Mouse (Mus musculus): ENCODE results near the gene Gm12166.

Gene Gm12166

GRCm38 (mm10) chr11:46073061-46073849 lies 21.1 kb upstream of the Gm12166 start:
- no peak for DNase-seq (ENCODE audit: low spot score in 2 of 2)

DNA sequence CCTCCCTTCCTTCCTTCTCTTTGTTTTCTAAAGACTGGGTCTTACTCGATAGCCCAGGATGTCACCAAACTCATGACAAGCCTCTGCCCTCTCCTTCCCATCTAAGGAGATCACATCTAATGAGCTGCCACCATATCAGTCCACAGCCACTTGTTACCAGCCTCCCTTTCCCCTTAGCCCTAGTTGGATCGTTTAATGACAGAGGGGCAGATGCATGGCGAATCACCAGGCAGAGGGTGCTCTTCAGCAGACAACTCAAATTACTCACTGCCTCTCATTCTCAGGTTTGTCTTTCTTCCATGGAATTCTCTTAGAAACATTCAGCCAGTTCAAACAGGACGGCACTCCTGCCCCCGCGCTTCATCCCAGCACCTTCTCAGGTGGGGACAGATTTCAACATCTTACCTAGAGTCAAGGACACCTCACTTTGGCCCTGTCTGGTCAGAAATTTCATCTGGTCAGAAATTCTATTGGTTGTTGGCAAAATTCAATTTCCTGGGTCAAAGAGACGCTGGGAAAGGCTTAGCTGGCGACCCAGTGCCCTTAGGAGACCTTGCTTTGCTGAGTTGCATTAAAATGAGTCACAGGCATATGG lies 20.4 kb upstream of the Gm12166 start:
- DNase-seq (ENCODE audit: low spot score in 2 of 2) = no peak

- no peak for DNase-seq (ENCODE audit: low spot score in 2 of 2)
These were observed 18.7 kb upstream of the Gm12166 start for GRCm38 (mm10) chr11:46070789-46071188.

DNA sequence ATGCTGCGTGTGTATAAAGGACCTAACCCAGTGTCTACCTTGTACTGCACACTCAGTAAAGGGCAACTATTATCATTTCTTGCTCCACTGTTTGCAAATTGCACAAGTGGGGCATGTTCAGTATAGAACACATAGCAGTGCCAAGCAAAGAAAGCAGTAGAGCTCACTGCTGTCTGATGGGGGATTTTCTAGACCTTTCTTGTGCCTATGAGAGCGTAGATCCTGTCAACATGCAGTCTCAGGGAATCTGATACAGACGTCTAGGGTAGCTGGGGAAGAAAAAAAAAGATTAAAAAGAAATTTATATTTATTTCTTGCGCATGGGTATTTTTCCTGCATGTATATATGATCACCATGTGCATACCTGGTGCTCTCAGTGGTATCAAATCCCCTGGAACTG lies 18.0 kb upstream of the Gm12166 start:
- DNase-seq (ENCODE audit: low spot score in 2 of 2) = no peak

DNA sequence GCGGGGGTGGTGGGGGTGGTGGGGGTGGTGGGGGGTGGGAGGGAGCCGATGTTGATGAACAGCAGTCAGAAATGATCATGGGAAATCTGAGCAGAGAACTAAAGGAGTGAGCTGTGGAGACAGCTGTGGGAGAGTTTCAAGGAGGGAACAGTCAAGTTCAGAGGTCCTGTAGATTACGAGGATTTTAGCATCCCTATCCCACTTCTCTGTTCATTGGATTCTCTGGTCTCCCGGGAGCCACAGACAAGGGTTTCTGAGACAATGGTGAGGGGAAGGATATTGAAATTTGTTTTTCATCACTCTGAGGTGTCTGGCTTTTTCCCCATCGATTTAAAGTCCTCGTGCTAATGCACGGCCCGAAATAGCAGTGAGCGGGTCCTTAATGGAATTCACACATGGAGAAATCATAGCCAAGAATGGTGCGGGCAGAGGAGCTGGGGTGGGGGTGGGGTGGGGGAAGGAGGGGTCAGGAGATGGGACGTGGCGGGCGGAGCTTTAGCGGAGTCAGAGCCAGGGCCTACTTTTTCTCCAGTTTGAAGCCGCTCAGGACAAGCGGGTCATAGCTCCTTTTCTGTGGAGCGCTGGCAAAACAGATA lies 17.4 kb upstream of the Gm12166 start:
- no peak for DNase-seq (ENCODE audit: low spot score in 2 of 2)

DNA sequence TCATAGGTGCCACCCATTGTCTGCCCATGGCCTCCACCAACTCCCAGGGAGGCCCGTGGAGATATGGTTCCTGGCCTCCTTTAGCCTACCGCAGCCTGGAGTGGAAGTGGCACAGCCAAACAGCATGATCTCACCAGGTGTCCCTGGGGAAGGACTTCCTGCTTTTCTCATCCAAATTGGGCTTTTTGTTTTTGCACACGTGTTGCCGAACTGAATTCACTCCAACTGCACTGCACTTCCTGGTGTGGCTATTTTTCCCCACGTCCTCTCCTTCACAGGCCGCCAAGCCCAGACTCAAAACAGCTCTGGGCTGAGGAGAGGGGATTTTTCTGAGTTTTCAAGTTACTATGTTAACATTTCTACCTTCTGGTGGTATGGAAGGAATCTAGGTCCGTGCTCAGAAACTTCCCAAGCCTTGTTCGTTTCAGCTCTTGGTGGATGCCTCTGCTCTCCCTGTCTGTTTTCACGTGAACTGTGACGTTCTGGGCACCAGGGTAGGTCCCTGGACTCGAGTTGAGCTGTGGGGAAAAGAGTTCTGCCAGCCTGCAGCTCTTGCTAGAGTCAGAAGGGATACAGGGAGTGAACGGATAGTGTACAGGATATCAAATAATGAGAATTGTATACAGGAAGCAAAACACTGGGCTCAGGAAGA lies 16.8 kb upstream of the Gm12166 start:
- no peak for DNase-seq (ENCODE audit: low spot score in 2 of 2)

DNA sequence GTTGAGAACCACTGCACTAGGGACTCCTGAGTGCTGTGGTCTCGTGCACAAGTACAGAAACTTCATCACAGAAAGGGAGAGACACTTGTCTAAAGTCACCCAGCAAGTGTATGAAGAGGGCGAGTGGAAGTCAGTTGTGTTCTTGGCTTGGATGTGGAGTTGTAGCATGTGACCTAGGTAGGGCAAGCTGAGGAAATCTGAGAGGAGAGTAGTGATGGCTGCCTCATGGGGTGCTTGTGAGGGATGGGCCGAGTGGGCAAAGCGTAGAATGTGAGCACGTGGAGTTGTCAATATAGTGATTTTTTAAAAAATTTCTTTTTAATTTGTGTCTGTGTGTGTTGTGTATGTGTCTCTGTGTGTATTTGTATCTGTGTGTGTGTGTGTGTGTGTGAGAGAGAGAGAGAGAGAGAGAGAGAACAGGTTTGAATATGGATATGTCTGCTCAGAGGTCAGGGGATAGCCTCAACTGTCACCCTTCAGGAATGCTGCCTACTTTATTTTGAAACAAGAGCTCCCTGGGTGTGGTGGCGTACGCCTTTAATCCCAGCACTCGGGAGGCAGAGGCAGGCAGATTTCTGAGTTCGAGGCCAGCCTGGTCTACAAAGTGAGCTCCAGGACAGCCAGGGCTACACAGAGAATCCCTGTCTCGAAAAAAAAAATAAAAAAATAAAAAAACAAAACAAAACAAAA lies 15.4 kb upstream of the Gm12166 start:
- no peak for DNase-seq (ENCODE audit: low spot score in 2 of 2)

DNA sequence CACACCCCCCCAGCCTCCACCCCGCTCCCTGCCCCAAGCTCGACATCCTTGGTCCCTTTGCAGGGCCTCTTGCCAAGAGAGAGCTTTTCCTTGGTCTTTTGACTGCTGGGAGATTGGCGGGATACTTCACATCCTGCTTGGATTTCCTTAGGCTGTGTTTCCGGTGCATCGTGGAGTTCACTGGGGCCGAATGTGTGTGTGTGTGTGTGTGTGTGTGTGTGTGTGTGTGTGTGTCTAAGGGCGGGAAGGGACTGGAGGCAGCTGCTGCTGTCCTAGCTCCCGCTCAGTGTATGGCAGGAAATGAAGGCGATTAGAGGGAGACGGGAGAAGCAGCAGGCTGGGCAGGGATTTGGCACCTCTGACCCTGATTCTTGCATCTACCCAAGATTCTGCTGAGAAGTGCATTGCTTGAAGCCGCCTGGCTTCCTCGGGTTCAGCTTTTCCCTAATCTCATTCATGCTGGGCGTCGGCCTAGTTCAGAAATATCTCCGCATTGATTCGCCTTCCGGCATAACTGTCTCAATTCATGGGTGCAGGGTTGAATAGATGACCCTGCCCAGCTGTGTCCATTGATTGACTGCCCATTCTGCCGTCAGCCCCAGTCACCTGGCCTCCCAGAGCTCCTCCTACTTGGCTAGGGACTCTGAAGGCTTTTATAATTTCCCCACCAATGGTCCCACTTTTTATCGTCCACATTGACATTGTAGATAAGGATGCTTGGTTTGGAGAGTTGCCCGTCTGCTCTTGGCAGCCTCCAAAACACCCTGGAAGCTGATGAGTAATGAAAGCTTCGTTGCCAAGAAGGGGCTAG lies 13.3 kb upstream of the Gm12166 start:
- no peak for DNase-seq (ENCODE audit: low spot score in 2 of 2)

DNA sequence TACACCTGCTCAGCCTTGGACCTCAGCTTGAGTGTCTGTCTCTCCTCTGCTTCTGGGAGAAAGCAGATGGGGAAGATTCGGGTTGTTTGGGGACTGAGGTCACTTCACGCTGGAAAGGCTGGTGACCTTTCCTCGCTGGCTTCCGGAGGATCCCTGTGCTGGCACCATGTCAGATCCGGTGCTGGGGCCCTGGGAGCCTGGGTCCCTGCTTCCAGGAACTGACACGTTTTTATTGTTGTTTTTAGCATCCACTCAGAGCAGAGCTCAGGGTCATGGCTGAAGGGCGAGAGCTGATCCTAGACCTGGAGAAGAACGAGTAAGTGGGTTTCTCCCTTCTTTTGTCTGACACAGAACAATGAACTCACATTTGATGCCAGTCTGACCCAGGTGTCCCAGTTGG lies 12.6 kb upstream of the Gm12166 start:
- no peak for DNase-seq (ENCODE audit: low spot score in 2 of 2)

DNA sequence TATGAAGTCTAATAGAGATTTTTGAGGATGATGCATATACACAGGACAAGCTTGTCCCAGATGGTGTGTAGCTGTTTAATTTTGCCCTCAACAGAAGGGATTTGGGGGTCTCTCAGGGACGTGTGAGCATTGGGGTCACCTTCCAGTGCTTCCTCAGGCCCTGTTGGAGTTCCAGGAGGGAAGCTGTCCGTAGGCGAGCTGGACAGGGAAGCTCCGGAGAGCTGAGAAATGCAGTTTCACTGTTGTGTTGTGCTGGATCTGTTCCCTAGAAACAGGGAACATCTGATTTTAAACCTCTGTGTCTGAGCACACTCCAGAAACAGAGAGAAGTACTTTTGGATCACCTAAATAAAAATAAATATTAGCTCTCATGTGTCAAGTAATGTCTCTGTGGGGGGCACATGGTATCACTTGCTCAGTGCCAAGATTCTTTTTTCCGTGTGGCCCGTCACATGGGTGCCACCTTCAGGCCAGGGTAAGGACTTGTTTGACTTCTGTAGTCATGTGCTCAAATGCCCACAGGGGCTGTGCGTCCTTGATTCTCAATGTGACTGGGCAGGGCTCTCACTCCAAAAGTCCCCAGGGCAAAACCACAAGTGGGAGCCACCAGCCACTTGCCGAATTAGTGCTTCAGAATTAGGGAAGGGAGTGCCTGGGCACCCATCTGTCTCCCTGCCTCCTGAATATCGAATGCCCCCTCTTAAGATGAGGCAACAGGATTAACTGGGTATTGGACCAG lies 11.0 kb upstream of the Gm12166 start:
- no peak for DNase-seq (ENCODE audit: low spot score in 2 of 2)

- no peak for DNase-seq (ENCODE audit: low spot score in 2 of 2)
These were observed 10.4 kb upstream of the Gm12166 start for GRCm38 (mm10) chr11:46062569-46062968.

GRCm38 (mm10) chr11:46061776-46062445 lies 9.8 kb upstream of the Gm12166 start:
- no peak for DNase-seq (ENCODE audit: low spot score in 2 of 2)

- no peak for DNase-seq (ENCODE audit: low spot score in 2 of 2)
These were observed 8.5 kb upstream of the Gm12166 start for GRCm38 (mm10) chr11:46060651-46061020.

- no peak for DNase-seq (ENCODE audit: low spot score in 2 of 2)
These were observed 7.9 kb upstream of the Gm12166 start for GRCm38 (mm10) chr11:46059887-46060650.

DNA sequence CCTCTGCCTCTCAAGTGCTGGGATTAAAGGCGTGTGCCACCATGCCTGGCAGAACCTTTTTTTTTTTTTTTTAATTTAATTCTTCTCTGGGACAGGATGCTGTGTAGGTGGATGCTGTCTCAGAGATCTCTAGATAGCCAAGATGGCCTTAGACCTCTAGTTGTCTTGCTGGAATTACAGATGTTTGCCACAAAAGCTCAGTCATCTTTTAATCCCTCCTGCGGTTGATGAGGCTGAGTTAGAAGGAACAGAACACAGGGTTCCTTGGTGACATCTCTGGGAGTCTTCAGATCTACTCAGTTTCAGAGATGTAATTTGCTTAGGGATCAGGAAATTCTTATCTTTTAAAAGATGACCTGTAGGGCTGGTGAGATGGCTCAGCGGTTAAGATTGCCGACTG lies 6.8 kb upstream of the Gm12166 start:
- no peak for DNase-seq (ENCODE audit: low spot score in 2 of 2)

- DNase-seq (ENCODE audit: low spot score in 2 of 2) = no peak
These were observed 5.9 kb upstream of the Gm12166 start for GRCm38 (mm10) chr11:46058011-46058410.

- DNase-seq (ENCODE audit: low spot score in 2 of 2) = no peak
These were observed 4.8 kb upstream of the Gm12166 start for GRCm38 (mm10) chr11:46056770-46057411.

DNA sequence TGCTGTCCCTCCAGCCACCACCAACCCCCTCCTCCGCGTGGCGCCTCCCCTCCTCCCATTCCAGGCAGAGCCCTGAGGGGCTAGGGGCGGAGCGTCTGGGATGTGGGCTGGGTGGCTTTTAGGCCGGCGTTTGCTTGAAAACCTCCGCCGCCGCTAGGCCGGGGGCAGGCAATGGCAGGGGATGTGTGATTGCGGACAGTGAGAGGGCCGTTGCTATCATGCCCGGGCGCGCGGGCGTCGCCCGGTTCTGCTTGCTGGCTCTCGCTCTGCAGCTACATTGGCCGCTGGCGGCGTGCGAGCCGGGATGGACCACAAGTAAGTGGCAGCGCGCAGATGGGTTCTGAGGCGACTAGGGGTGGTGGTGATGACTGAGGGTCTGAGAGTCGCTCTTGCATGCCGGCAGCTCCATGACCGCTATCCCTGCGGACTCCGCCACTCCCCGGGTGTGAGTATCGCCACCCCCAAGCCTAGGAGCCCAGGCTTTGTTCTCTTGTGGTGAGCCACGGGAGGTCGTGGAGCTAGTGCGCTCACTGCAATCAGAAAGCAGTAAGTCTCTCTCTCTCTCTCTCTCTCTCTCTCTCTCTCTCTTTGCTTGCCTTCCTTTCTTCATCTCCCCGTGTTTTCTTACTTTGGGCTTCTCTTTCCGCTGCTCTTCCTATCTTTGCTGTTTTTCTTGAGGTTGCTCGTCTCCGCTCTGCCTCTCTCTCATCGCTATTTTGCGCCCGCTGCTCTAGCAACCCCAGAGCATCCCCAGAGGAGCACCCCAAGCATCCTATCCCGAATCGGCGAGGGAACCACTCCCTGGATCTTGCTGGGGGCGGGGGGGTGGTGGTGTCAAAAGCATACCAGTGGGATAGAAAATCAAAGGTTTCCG lies 4.0 kb upstream of the Gm12166 start, which contains the start of gene Adam19:
Gene Adam19, plus strand, starts transcription at position 97 of the 874 bp plus-strand sequence.
- DNase-seq (ENCODE audit: low spot score in 2 of 2) = peak; percentile 53 to 58
